Mouse (Mus musculus): ENCODE results near the gene Pex3.

Gene Pex3

GRCm38 (mm10) chr10:13552646-13553497, at the start of gene Pex3, which contains the start of gene Adat2:
Gene Pex3, minus strand, starts transcription at chr10:13553142.
Gene Adat2, plus strand, starts transcription at chr10:13552894.
- peak; percentile 84 to 89 for DNase-seq (ENCODE audit: low spot score in 2 of 2)

GRCm38 (mm10) chr10:13600926-13601325, 48.0 kb upstream of the Pex3 start:
- peak; percentile 62 to 71 for DNase-seq (ENCODE audit: low spot score in 2 of 2)

GRCm38 (mm10) chr10:13597491-13597890, 44.5 kb upstream of the Pex3 start:
- no peak for DNase-seq (ENCODE audit: low spot score in 2 of 2)

- DNase-seq (ENCODE audit: low spot score in 2 of 2): no peak
These were observed 43.9 kb upstream of the Pex3 start for GRCm38 (mm10) chr10:13596866-13597265.

GRCm38 (mm10) chr10:13596073-13596472, 43.1 kb upstream of the Pex3 start:
- DNase-seq (ENCODE audit: low spot score in 2 of 2): peak; percentile 45 to 55

- DNase-seq (ENCODE audit: low spot score in 2 of 2): no peak
These were observed 40.6 kb upstream of the Pex3 start for GRCm38 (mm10) chr10:13593529-13593928.

- no peak for DNase-seq (ENCODE audit: low spot score in 2 of 2)
These were observed 39.3 kb upstream of the Pex3 start for GRCm38 (mm10) chr10:13592196-13592595.

GRCm38 (mm10) chr10:13587914-13588313, 35.0 kb upstream of the Pex3 start:
- DNase-seq (ENCODE audit: low spot score in 2 of 2): peak in 1 of 2 experiments; percentile 42

GRCm38 (mm10) chr10:13577123-13577522, 24.2 kb upstream of the Pex3 start:
- DNase-seq (ENCODE audit: low spot score in 2 of 2): no peak

GRCm38 (mm10) chr10:13572410-13572809, 19.5 kb upstream of the Pex3 start:
- peak; percentile 34 to 41 for DNase-seq (ENCODE audit: low spot score in 2 of 2)

GRCm38 (mm10) chr10:13572003-13572402, 19.1 kb upstream of the Pex3 start:
- DNase-seq (ENCODE audit: low spot score in 2 of 2): no peak

GRCm38 (mm10) chr10:13570697-13571538, 18.0 kb upstream of the Pex3 start:
- no peak for DNase-seq (ENCODE audit: low spot score in 2 of 2)

GRCm38 (mm10) chr10:13569818-13570217, 16.9 kb upstream of the Pex3 start:
- DNase-seq (ENCODE audit: low spot score in 2 of 2): no peak

- no peak for DNase-seq (ENCODE audit: low spot score in 2 of 2)
These were observed 13.5 kb upstream of the Pex3 start for GRCm38 (mm10) chr10:13566393-13566792.

GRCm38 (mm10) chr10:13565080-13565448, 12.1 kb upstream of the Pex3 start:
- DNase-seq (ENCODE audit: low spot score in 2 of 2): no peak

GRCm38 (mm10) chr10:13564364-13565079, 11.6 kb upstream of the Pex3 start:
- DNase-seq (ENCODE audit: low spot score in 2 of 2): peak; percentile 78 to 82

GRCm38 (mm10) chr10:13560014-13560674, 7.2 kb upstream of the Pex3 start:
- no peak for DNase-seq (ENCODE audit: low spot score in 2 of 2)

GRCm38 (mm10) chr10:13554316-13554715, 1.4 kb upstream of the Pex3 start:
- DNase-seq (ENCODE audit: low spot score in 2 of 2): no peak

- DNase-seq (ENCODE audit: low spot score in 2 of 2): no peak
These were observed 600 bp upstream of the Pex3 start for GRCm38 (mm10) chr10:13553498-13553985.

- no peak for DNase-seq (ENCODE audit: low spot score in 2 of 2)
These were observed 11.2 kb downstream of the Pex3 start for GRCm38 (mm10) chr10:13541721-13542120.

- DNase-seq (ENCODE audit: low spot score in 2 of 2): no peak
These were observed 13.1 kb downstream of the Pex3 start for GRCm38 (mm10) chr10:13539769-13540333.

All from right cerebral cortex, adult 2 months (tissue).